Mouse (Mus musculus) cortical plate, adult 2 months (tissue): ENCODE measurements around the gene Slc2a10.

ENCODE experiments used
- CTCF ChIP-seq: fragments of 200-500 bp; IDR thresholded peaks from 2 replicates; pipeline ENCODE4 v1.5.1; 2011; ENCODE audit warnings: mild to moderate bottlenecking, control low read depth, low read length; ENCODE audit not compliant: insufficient read depth; ENCODE audit errors: extremely low read depth
- POLR2A ChIP-seq: fragments of 200-500 bp; IDR thresholded peaks from 2 replicates; pipeline ENCODE4 v1.6.1; 2011; ENCODE audit warnings: mild to moderate bottlenecking, low read length, control low read depth; ENCODE audit not compliant: insufficient read depth; ENCODE audit errors: extremely low read depth

DNA sequence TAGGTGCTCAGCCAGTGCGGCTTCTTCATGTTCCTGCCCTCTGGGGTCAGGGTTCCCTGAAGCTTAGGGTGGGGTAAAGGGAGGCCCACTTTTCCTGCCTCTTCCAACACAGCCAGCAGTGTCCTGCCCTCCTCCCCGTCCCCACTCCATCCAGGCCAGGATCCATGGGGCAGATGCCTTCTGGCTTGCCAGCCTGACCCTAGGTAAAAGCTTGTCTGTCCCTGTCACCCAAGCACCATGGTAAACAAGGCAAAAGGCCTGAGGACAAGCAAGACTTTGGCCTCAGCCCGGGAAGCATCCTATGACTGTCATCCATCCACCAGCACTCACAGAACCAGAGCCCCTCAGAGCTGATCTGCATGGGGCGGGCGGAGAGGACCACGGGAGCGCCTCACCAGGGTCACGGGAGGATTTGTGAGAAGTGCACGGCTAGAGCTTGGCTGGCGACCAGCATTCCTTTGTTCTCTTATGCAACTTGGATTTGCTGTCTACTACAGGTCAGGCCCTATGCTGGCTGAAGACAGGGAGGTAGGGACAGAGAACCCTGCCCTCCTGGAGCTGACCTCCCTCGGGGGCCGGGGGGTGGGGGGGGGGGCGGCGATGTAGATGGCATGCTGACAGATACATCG is 35.6 kb upstream of the Slc2a10 start:
- TF ChIP-seq CTCF = no peak
- TF ChIP-seq POLR2A = no peak
